Mouse (Mus musculus) skeletal muscle tissue, adult 2 months (tissue): ENCODE measurements around the gene Tmcc1.
"Not testable (repeated sequence)": the region's sequence is repeated elsewhere in the genome, so short reads cannot be mapped to it uniquely, and the experiment has no call there.

Experiments
- DNase-seq: peaks from one replicate; pipeline ENCODE4 v3.0.0-alpha.2; 2012; ENCODE audit warnings: low read depth, low spot score

Gene Tmcc1

DNA sequence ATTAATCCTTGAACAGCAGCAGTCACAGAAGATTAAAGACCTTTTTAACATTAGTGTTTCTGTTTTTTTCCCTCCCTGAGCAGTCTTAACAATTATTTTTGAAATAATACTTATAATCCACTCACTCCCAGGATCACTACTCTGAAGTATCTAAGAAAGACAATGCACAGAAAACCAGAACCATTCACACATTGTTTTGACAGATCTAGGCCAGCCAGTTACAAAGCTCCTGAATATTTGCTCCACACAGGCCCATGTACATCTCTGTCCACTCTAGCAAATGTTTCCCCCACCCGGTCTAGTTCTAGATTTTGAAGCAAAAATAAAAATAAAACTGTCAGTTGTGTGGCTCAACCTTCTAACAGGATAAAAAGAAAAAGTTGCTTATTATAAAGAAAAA lies 45.9 kb downstream of the Tmcc1 start:
- DNase-seq: no peak

DNA sequence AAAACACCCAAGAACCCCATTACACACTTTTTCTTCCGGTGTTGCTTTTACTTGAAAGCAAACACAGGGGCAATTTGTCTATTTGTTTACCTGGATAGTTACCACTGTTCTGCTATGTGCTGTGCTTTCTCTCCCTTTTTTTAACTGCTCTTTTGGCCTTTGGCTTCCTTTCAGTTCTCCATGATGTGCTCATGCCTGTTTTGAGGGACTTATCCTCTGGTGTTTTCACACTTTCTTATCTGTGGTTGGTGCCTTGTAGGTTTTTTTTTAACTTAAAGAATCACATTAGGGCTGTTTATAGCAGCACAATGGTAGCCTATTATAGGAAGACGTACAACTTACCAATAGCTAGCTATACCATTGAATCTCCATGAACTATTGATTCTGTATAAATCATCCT lies 51.6 kb downstream of the Tmcc1 start:
- no peak for DNase-seq

DNA sequence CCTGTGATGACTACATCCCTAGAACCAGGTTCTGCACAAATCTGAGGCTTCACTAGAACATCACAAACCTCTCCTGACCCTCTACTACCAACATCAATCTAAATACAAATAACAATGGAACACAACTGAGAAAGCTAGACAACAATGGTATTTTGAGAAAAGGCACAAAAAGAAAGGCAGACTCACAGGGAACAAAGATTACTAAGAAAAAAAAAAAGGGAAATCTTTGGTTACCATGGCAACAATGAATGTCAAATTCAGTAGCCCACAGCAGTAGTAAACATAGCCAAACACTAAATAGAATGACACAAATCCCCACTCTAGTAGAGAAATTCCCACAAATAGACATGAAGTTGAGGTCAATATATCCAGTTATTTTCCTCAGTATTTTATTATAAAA lies 52.5 kb downstream of the Tmcc1 start:
- no peak for DNase-seq

DNA sequence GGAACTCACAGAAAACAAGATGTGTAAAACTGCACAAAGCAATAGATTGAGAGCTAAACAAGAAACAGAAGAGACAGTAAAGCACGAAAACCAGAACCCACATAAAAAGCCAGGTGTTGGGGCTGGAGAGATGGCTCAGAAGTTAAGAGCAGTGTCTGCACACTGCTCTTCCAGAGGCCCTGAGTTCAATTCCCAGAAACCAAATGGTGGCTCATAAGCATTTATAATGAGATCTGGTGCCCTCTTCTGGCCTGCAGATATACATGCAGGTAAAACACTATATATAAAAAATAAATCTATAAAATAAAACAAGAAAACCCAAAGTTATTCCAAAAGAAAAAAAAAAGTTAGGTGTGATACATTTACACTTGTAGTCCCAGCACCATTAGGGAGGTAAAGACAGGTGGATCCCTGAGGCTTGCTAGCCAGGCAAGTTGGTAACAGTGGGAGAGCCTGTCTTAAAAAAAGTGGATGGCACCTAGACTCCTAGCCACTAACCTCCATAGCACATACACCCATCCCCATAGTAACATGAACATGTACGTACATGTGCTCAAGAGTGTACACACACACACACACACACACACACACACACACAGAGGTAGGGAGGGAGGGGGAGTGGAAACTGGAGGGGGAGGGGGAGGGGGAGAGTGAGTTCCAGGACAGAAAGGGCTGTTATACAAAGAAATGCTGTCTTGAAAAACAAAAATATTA lies 54.0 kb downstream of the Tmcc1 start:
- no peak for DNase-seq

DNA sequence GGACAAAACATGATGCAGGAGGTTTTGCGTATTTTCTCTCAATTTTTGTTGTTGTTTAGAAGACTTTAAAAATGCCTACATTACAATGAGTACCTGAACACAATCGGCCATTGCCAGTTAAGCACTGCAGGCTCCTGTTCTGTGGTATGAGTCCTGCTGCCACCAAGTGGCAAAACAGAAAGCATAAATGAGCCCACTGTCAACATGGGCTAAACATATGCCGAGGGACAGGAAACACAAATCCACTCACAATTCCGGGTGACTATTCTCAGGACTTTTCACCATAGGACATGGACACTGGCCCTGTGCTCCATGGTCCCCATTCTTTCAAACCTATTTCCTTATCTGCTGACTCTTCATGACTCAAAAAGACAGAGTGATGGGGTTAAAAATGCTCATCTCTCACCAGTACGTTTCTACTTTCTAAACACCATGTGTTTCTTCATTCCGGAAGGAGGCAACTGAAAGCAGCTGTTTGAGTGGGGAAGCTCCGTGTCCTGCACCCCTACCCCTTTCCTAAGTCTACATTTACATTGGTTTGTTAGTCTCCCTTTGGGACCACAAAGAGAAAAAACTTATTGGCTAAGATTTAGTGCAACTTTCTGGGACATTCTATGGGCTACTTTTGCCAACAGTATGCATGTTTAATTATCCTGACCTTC lies 57.2 kb downstream of the Tmcc1 start:
- DNase-seq: no peak

DNA sequence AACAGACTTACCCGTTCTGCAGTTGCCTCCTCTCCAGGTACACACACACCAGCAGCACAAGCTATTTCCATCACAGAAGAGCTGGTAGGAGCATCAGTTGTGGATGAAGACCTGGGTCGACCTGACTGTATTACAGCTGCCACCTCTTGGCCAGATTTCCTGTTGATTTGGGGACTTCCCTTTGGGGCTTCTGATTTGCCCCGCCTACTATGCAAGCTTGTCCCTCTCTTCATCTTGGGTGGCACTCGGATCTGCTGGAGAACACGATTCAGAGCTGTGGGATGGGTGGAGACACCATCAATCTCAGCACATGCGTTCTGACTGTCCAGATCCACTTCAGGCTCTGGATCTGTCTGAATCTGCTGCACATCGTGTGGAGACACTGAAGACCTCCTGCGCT lies 59.5 kb downstream of the Tmcc1 start:
- DNase-seq: no peak

DNA sequence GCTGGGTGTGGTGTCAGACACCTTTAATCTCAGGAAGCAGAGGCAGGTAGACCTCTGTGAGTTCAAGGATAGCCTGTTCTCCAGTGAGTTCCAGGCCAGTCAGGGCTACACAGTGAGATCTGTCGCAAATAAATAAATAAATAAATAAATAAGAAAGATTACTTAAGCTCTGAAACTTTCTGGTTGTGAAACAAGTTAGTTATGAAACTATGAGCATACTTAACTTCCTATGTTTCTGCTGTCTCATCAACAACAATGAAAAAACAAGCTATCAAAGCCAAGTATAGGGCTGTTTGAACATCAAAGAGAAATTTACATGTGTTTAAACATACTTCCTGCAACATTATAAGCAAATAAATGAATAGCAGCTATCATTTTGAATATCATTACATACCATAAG lies 61.5 kb downstream of the Tmcc1 start:
- no peak for DNase-seq

DNA sequence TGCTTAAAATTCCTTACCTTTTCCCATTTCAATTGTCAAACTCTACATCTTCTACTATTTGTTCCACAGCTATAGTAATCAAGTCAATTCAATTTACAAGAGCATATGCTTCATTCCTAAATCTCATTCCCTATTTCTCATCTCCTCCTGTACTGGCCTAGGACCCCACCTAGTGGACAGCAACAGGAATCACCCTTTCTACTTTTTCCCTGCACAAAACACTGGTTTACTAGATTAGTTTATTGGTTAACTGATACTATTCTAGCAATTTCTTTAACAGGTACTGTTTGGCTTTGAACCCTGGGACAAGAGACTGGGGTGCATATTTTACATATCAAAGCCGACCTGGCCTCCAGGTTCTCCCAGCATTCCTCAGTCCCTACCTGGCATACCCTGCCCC lies 64.6 kb downstream of the Tmcc1 start:
- peak; percentile 51 for DNase-seq

DNA sequence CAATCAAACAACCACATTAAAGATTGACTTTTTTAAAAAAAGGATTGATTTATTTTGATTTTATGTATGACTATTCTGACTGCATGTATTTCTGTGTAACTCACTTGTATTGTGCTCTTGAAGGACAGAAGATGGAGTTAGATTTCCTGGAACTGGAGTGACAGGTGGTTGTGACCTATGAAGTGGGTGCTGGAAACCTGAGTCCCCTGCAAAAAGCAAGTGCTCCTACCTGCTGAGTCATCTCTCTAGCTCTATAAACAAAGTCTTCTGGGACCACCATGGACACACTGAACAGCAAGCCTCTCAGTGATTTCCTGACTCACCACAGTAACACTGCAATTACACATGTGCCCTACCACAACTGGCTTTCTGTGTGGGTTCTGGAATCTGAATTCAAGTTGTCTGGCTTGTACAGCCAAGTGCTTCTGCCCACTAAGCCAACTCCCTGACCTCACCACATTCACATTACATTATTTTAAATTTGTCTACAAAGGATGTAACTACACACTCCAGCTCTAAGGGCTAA lies 65.3 kb downstream of the Tmcc1 start:
- DNase-seq: peak; percentile 59

DNA sequence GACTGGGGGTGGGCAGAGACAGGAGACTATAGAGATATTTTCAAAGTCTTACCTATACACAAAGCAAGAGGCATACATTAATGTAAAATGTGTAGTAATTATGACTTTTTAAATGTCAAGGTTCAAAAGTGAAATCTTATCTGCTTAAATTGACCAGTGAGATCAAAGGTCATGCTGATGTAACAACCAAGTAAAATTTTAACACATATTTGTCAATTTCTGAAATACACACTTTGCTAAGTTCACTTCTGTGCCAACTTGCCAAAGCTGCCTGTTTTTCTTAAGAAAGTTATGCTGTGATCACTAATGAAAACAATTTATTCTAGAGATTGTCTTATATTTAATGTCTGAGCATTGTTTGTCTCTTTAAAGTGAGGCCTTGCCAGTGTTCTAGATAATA lies 66.7 kb downstream of the Tmcc1 start:
- DNase-seq: no peak

DNA sequence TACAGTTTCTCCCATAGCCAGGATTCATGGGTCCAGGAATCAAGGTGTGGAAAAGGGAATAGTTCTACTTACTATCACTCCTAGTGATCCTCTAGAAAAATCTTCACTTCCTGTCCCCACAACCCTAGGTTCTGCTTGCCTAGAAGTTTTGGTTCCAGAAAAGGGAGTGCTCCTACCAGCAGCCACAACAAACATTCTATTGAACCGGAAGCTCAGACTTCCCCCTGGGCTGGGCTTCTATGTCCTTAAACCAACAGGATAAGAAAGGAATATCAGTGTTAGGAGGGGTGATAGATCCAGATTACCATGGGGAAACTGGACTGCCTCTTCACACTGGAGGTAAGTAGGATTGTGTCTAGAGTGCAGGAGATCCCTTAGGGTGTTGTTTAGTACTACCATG lies 70.4 kb downstream of the Tmcc1 start:
- DNase-seq: no peak

DNA sequence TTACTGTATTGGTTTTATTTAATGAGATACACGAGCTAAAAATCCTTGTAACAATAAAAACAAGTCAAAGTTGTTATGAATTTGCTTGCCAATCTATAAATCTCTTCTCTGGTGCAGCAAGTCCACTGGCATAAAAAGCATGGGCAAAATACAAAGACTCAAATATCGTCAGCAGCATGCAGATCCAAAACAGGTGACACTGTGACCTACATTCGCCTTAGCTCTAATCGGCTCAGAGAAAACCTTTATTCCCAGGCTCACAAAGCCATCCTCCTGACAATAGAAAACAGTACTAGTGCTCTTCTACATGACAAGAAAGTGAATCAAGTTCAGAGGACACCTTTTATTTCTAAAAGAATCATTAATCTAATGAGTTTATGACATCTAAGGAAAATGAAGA lies 73.6 kb downstream of the Tmcc1 start:
- no peak for DNase-seq

DNA sequence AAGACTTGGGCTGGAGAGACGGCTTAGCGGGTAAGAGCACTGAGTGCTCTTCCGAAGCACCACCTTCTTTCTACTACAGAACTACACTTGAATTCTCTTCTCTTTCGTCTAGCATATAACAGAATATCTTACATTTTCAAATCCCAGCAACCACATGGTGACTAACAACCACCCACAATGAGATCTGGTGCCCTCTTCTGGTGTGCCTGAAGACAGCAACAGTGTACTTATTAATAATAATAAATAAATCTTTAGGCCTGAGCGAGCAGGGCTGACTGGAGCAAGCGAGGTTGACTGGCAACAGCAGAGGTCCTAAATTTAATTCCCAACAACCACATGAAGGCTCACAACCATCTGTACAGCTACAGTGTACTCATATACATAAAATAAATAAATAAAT lies 76.7 kb downstream of the Tmcc1 start:
- not testable (repeated sequence) for DNase-seq

DNA sequence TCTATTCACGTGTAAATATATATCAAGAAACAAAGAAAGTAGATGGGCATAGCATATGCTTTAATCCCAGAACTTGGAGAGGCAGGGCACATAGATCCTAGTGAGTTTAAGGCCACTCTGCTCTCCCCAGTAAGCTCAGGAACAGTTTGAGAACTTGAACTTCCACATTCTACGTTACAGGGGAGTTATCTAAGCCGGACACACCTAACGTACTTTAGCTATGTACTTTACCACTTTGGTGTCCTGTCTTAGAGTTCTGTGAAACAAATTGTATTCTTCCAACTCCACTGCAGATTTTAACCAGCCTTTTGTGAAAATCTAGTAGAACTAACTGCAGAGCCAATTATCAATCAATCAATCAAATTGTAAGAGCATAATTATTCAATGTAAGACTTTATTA lies 82.7 kb downstream of the Tmcc1 start:
- no peak for DNase-seq

DNA sequence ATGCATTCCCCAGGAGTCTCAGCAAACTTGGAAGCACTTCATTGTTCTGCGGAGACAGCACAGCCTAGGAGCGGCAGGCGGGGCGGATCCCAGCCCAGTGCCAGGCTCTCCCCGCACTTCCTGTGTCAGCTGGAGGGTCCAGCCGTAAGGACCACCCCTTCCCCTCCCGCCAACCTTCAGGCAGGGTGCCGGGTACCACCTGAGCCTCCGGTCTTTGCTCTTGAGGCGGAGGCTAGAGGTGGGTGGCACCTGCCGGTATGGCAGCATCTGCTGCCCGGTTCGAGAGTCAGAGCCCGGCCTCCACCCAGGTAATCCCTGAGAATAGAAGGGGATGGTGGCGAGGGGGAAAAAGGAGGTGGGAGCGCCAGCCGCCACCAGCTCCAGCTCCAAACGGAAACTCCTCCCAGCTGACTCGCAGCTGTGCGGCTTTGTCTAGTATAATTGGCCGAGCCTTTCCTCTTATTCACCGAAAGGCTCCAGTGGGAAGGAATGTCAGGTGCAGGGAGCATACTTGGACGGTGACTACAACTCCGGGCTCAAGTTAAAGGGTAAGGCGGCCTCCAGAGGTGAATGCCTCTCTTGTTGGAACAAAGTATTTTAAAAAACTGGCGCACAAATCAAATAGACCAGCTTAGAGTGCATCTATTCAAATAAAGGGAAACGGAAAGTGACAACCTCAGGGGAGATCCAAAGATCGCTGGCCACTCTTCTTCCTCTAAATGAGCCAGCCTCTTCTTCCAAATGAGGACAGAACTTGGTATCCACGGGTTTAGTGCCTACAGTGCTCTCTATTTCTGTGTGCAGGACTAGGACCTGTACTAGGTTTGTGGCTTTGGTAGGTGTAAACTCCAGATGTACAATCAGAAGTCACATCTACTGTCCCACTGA lies 85.6 kb downstream of the Tmcc1 start:
- DNase-seq: no peak

DNA sequence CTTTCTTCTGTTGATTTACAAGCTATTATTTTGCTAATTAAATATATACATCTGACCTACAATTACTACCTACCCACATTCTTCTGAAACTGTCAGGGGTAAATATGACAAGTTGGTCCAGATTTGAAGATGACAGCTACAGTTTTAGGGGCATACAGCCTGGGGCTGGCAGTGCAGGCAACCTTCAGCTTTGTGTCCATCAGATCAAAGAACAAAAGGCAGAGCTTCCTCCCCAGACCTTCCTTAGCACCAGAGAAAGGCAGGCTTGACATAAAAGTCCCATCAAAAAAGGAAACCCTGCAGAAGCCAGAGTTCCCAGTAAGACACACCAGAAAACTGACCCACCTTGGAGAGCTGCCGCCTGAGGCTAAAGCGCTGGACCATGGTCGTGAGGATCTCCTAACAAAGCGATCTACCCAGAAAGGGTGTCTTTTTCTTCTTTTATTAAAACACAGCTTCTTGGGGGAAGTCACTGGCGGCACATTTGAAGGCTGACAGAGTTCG lies 86.3 kb downstream of the Tmcc1 start:
- DNase-seq: no peak

DNA sequence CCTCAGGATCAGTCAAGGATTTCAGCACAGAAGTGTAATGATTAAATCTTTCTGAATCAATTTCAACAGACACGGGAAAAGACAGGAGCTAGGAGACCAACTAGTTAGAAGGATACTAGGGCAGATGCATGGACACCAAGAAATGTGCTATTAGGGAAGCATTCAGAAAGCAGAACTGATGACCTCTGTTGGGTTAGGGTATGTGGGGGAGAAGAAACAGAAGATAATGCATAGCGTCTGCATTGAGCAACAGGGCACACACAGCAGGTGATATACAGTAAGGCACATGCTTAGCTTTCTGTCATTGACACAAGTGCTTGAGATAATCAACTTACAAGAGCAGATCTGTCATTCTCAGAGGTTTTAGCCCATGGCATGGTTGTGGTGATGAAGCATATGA lies 95.7 kb downstream of the Tmcc1 start:
- no peak for DNase-seq

DNA sequence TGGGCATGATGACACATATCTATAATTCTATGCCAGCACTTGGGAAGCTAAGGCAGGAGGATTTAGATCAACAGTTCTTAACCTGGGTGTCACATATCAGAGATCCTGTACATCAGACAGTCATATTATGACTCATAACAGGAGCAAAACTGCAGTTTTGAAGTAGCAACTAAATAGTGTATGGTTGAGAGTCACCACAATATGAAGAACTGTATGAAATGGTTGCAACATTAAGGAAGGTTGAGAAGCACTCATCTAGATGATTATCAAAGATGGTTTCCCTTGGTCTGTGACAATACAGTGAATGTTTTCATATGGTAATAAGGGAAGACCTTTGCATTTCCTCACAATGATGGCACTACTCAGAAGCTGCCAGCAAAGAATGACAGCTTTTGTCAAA lies 103.9 kb downstream of the Tmcc1 start:
- no peak for DNase-seq

DNA sequence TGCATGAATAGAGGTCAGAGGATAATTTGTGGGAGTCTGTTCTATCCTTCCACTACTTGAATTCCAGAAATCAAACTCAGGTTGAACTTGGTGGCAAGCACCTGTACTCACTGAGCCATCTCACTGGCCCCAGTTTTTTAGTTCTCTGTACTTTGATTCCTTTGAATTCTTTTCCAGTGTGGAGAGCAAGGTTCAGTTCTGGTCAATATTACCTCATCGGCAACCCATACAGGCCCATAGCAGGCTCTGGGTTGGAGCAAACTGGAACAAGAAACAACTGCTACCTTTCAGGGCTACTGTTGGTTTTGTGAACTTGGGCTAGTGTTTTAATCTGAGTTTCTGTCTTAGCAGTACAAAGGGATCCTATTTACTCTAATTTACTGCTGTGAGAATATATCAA lies 107.2 kb downstream of the Tmcc1 start:
- DNase-seq: no peak

DNA sequence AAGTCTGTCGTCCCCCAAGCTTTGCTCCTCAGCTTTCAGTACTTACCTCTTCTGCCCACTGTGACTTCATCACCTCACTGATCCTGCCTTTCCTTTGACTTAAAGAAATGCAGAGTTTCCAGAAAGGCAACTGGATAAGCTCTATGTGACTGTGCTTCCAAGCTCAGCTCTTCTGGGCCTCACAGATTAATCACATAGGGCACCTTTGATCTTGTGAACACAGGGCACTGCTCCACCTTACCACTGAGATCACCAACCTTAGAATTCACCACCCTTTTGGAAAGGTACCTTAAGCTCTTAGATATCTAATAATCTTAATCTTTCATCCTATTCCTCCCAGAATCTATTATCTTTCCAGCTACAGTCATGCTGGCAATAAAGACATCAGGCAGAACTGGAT lies 111.0 kb downstream of the Tmcc1 start:
- DNase-seq: no peak

DNA sequence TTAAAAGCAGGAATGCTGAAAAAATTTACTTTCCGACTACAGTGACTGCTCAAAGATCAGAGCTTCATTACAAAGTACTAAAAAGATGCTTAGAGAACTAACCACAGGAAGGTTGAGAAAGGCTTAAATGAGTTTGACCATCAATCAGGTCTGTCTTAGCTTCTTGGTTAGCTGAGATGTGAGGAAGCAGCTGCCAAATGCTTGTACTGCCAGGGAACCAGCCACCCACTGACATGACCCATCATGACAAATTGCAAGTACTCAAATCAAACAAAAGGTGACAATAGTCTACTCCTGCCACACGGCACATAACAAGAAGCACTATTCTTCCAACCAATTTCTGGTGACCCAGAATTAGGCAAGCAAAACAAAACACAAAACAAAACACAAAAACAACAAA lies 111.9 kb downstream of the Tmcc1 start:
- DNase-seq: no peak

DNA sequence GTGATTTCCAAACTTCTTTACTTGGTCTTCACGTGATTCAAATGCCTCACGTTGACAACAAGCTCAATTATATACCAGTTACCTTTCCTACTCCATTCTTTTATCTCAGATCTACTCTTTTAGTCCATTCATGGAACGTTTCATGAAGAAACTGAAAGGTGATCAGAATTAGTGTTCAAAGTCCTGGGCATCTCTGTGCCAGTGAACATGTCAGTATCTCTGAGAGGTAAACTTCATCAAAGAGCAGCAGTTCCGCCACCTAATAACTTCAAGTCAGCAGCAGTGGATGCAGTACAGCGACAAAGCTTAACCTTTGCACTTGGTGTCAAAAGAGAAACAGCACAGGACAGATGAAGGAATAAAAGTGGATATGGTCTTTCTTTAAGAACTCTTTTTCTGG lies 112.5 kb downstream of the Tmcc1 start:
- no peak for DNase-seq
